Mouse (Mus musculus) thymus, adult 2 months (tissue): ENCODE measurements around the gene Tmem205. TPM values are rescaled to one million over a fixed set of nuclear protein-coding genes. Genes with fewer than 3 reads are reported as not detected.

Experiments
- DNase-seq: peaks from one replicate; pipeline ENCODE4 v3.0.0; 2021
- H3K27ac ChIP-seq: fragments of 200-500 bp; 2 replicates; pipeline ENCODE4 v1.5.1; 2012; ENCODE audit warnings: low read length, control low read depth; ENCODE audit not compliant: control insufficient read depth, insufficient read depth
- H3K27me3 ChIP-seq: fragments of 200-500 bp; 2 replicates; pipeline ENCODE4 v1.6.1; 2012; ENCODE audit warnings: mild to moderate bottlenecking, low read length, moderate library complexity, mixed read lengths; ENCODE audit not compliant: control insufficient read depth, insufficient read depth
- H3K36me3 ChIP-seq: fragments of 200-500 bp; 2 replicates; pipeline ENCODE4 v1.6.1; 2012; ENCODE audit warnings: mild to moderate bottlenecking, low read length, moderate library complexity; ENCODE audit not compliant: control insufficient read depth, insufficient read depth
- H3K4me1 ChIP-seq: fragments of 200-500 bp; replicated peaks from 2 replicates; pipeline ENCODE4 v1.6.1; 2012; ENCODE audit warnings: low read length; ENCODE audit not compliant: control insufficient read depth, insufficient read depth
- H3K4me3 ChIP-seq: fragments of 200-500 bp; 2 replicates; pipeline ENCODE4 v1.5.1; 2012; ENCODE audit warnings: mild to moderate bottlenecking, low read length, control low read depth, moderate library complexity; ENCODE audit not compliant: control insufficient read depth, insufficient read depth
- CTCF ChIP-seq: fragments of 200-500 bp; IDR thresholded peaks from 2 replicates; pipeline ENCODE4 v1.5.1; 2012; ENCODE audit warnings: mild to moderate bottlenecking, control low read depth, low read length, moderate library complexity, borderline replicate concordance; ENCODE audit not compliant: control insufficient read depth, poor library complexity, insufficient read depth; ENCODE audit errors: extremely low read depth
- POLR2A ChIP-seq: fragments of 200-500 bp; IDR thresholded peaks from 2 replicates; pipeline ENCODE4 v1.6.1; 2012; ENCODE audit warnings: mild to moderate bottlenecking, low read length, control low read depth, moderate library complexity; ENCODE audit not compliant: control insufficient read depth, poor library complexity, insufficient read depth; ENCODE audit errors: extremely low read depth
- WGBS: fragments of 180-500 bp; shearing (Covaris S2); methylation state at CpG from one replicate; pipeline ENCODE4 v1.1.7; 2018; 5-methylcytosine and 5-hydroxymethylcytosine counted together
- polyA plus RNA-seq: library from polyadenylated mRNA; depleted of rRNA; stranded (reverse); fragments of >200 nt; gene quantifications from 2 replicates; pipeline ENCODE4 v1.2.3, GENCODE M21; 2012

Tmem205 gene
- polyA plus RNA-seq, 1 experiment, result 47.7 TPM

DNA sequence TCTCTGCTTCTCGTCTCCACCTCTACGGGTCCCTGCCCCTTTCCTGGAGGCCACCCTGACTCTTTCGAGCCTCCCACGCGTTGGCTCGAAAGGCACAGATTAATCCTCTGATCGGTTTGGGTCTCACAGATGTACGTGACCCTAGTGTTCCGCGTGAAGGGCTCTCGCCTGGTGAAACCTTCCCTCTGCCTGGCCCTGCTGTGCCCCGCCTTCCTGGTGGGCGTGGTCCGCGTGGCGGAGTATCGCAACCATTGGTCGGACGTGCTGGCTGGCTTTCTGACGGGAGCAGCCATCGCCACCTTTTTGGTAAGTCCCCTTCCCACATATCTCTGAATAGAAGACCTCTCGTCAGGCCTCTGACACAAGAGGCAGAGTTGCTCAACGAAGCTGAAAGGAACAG, 16.9 kb upstream of the Tmem205 start:
- WGBS, result 63% methylated on average over 23 of the region's 23 CpGs
- no peak for DNase-seq

GRCm38 (mm10) chr9:21943638-21944037, 16.3 kb upstream of the Tmem205 start:
- DNase-seq, result no peak
- WGBS, result 75% methylated on average over 12 of the region's 12 CpGs
- Histone ChIP-seq H3K4me3 (no peak overlapping the region), H3K27ac (no peak overlapping the region), H3K27me3 (peaks cover 2% of the 10 kb centered on the region; the same call in 1 of the 2 replicates), H3K4me1 (peaks cover 6% of the 10 kb centered on the region; the same call in 1 of the 2 replicates), H3K36me3 (no peaks in the 10 kb centered on the region)
- TF ChIP-seq POLR2A, result no peak
- TF ChIP-seq CTCF, result no peak

More for the DNA sequence above, 16.9 kb upstream of the Tmem205 start:
- H3K4me1 ChIP-seq, result peaks cover 6% of the 10 kb centered on the region; the same call in 1 of the 2 replicates
- H3K4me3 ChIP-seq, result no peak overlapping the region
- H3K27me3 ChIP-seq, result peaks cover 2% of the 10 kb centered on the region; the same call in 1 of the 2 replicates
- TF ChIP-seq POLR2A (no peak), CTCF (no peak)
- no peak overlapping the region for H3K27ac ChIP-seq
- no peaks in the 10 kb centered on the region for H3K36me3 ChIP-seq

GRCm38 (mm10) chr9:21943046-21943445, 15.7 kb upstream of the Tmem205 start:
- 87% methylated on average over 12 of the region's 12 CpGs for WGBS
- TF ChIP-seq CTCF (no peak), POLR2A (no peak)

GRCm38 (mm10) chr9:21938234-21938855, 11.0 kb upstream of the Tmem205 start:
- H3K4me1 ChIP-seq, result peaks cover 10% of the 10 kb centered on the region
- H3K27me3 ChIP-seq, result no peaks in the 10 kb centered on the region
- no peak overlapping the region for H3K27ac ChIP-seq
- TF ChIP-seq POLR2A, result no peak
- no peak for TF ChIP-seq CTCF
- DNase-seq, result no peak
- H3K4me3 ChIP-seq, result no peak overlapping the region
- no peaks in the 10 kb centered on the region for H3K36me3 ChIP-seq
- 98% methylated on average over 4 of the region's 4 CpGs for WGBS

More at GRCm38 (mm10) chr9:21943046-21943445, 15.7 kb upstream of the Tmem205 start:
- no peaks in the 10 kb centered on the region for H3K36me3 ChIP-seq
- H3K4me1 ChIP-seq, result peaks cover 6% of the 10 kb centered on the region; the same call in 1 of the 2 replicates
- peaks cover 2% of the 10 kb centered on the region; the same call in 1 of the 2 replicates for H3K27me3 ChIP-seq
- no peak overlapping the region for H3K27ac ChIP-seq
- no peak for DNase-seq
- H3K4me3 ChIP-seq, result no peak overlapping the region

- Histone ChIP-seq H3K4me3 (no peak overlapping the region), H3K27ac (no peak overlapping the region), H3K4me1 (peaks cover 10% of the 10 kb centered on the region), H3K36me3 (no peaks in the 10 kb centered on the region), H3K27me3 (no peaks in the 10 kb centered on the region)
- TF ChIP-seq POLR2A (no peak), CTCF (no peak)
- no peak for DNase-seq
- 87% methylated on average over 4 of the region's 4 CpGs for WGBS
Measured at GRCm38 (mm10) chr9:21937711-21938175, 10.4 kb upstream of the Tmem205 start.

DNA sequence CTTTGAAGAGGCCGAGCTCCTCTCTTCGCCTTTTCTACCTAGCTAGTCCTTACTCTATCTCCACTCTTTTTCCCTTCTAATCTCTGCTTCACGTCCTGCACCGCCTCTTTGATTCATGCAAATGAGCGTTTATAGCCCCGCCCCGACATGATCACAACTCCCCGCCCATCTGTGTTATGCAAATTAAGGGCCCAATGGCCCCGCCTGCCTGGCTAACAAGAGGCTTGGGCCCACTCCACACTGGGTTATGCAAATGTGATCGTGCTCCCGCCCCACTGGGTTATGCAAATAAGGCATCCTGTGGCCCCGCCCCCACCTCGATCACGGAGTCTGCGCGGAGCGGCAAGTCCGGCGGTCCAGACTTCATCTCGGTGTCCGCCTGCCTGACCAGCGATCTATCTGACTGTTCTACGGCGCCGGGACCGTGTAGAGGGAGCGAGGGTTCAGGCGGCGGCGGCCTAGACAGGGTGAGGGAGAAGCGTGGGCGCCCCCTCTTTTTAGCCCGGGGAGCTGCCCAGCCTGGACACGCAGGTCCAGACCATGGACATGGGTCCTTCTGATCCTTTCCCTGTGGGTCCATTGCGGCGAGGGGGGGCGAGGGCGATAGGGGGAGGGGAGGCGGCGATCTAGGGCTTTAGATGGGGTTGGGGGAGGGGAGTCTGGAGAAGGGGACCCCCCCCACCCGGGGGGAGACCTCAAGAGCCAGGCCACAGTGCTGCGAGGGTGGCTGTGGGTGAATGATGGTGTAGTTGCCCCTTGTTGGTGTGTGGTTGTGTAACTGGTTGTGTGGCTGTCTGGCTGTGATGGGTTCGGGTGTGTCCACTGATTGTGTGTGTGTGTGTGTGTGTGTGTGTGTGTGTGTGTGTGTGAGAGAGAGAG, 9.6 kb upstream of the Tmem205 start, which contains the start of gene Plppr2:
TSS of gene Plppr2 (plus strand) at position 342 of the 879 bp plus-strand sequence.
- H3K36me3 ChIP-seq, result no peaks in the 10 kb centered on the region
- H3K27me3 ChIP-seq, result no peaks in the 10 kb centered on the region
- no peak within 1 kb of the TSS for H3K27ac ChIP-seq
- H3K4me3 ChIP-seq, result peak within 1 kb of the TSS; percentile 35
- 5% methylated on average over 42 of the region's 43 CpGs for WGBS
- peaks cover 10% of the 10 kb centered on the region for H3K4me1 ChIP-seq
- TF ChIP-seq POLR2A (no peak), CTCF (no peak)
- DNase-seq, result peak; percentile 74
